Mouse (Mus musculus): ENCODE data around the gene Cox20.

DNA sequence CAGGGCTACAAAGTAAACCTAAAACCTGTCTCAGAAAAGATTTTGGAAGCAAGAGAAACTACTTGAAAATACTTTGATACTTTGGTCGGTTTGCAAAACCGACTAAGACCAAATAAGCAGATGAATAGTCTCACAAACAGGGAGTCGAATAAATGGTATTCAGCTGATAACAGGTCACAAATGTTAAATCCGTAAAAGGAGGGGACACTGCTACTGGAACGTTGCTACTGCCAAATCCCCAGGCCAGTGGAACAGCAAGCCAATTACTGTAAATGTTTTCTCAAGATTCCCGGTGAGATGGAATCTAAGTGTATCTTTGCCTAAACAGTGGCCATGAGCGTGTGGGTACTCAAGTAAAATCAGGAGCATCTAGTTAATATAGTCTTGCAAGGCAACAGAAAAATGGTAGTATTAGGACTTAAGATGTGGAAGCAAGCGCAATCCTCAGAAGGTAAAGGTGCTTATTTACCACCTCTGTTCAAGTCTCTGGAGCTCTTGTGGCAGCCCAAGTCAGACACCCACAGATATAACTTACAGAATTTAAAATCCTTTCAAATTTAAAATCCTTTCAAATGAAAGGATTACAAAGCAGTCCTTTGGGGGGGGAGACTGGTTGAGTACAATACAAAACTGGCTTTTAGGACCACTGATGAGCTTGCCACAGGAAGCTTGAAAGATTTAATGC is 1.2 kb downstream of the Cox20 start:
- no peak for TF ChIP-seq CHD2 (IDR thresholded peaks at IDR 0.05; ENCODE audit: low read depth, low read length)
- no peak for TF ChIP-seq HCFC1 (IDR thresholded peaks at IDR 0.05; ENCODE audit: borderline replicate concordance, insufficient read depth, low read length)
- no peak for TF ChIP-seq ZNF384 (IDR thresholded peaks at IDR 0.05; ENCODE audit: low read depth, low read length)
